Mouse (Mus musculus): Measurements from ENCODE around the gene Zfand6. TPM values are rescaled to one million over a fixed set of nuclear protein-coding genes. Genes with fewer than 3 reads are reported as not detected.

Zfand6 gene
- polyA plus RNA-seq (2014; fragmentation: Illumina TruSeq; extraction: RNeasy Lipid Tissue Mini Kit (QIAGEN cat#74804); ENCODE audit: insufficient read depth, low read depth, low replicate concordance), result 87.7 TPM

GRCm38 (mm10) chr7:84689251-84690100 lies at the start of gene Zfand6:
Gene Zfand6, minus strand, starts transcription at chr7:84689959.

GRCm38 (mm10) chr7:84606293-84606749 lies 83.4 kb downstream of the Zfand6 start, which contains the start of gene Fah:
Gene Fah, minus strand, starts transcription at chr7:84606722.

Other genes with a start within 250 kb of the Zfand6 start
- gene Gm2115, start 161.0 kb downstream of the Zfand6 start, polyA plus RNA-seq (2014; fragmentation: Illumina TruSeq; extraction: RNeasy Lipid Tissue Mini Kit (QIAGEN cat#74804); ENCODE audit: insufficient read depth, low read depth, low replicate concordance), result 0.48 TPM
- gene Fah, start 83.2 kb downstream of the Zfand6 start, polyA plus RNA-seq (2014; fragmentation: Illumina TruSeq; extraction: RNeasy Lipid Tissue Mini Kit (QIAGEN cat#74804); ENCODE audit: insufficient read depth, low read depth, low replicate concordance), result 21.0 TPM
- not detected for gene Olfr291, start 163.6 kb upstream of the Zfand6 start, polyA plus RNA-seq (2014; fragmentation: Illumina TruSeq; extraction: RNeasy Lipid Tissue Mini Kit (QIAGEN cat#74804); ENCODE audit: insufficient read depth, low read depth, low replicate concordance)

Measured in lung, adult 10 weeks (tissue).